Mouse (Mus musculus) urinary bladder, postnatal 36 days (tissue): ENCODE results near the gene Bcl2l15.
"Not testable (repeated sequence)": the region's sequence is repeated elsewhere in the genome, so short reads cannot be mapped to it uniquely, and the experiment has no call there.

Source experiments
- DNase-seq, 2 experiments: peaks; one replicate each; pipeline ENCODE4 v3.0.0; 2022; ENCODE audit warnings: low spot score in 2 of 2, mixed read lengths in 1 of 2

Gene Bcl2l15

DNA sequence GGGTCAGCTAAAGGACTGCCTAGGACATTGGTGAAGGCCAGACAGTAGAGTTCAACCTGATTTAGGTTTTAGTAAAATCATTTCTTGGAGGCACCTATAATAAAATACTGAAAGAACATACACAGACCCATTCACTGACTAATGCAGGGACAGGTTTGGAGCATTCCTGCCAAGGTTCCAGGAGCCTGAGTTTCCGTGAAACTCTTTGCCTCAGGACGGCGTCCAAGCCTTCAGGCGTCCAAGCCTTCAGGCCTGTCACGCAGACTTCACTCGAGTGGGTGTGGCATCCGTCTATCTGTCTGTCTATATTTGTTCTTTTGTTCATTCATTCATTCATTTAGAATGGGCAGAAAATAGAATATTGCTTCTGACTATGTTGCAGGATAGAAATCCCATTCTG lies 1.3 kb upstream of the Bcl2l15 start:
- no peak for DNase-seq

DNA sequence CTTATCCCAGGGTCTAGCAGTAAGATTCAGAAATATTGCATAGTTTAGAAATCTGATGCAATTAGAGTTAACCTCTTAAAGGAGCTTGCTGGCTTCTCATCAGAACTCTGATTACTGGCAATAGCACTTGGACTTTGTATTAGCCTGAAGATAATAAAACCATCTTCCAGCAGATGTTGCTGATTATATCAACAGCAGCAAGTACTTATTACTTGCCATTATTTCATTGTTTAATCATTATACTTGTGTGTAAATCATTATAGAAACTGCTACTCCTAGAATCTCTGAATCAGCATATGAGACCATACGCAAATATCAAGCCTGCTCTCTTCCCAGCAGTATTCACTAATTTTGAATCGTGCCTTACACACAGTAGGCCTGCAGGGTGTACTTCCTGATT lies 1.6 kb downstream of the Bcl2l15 start:
- no peak for DNase-seq

DNA sequence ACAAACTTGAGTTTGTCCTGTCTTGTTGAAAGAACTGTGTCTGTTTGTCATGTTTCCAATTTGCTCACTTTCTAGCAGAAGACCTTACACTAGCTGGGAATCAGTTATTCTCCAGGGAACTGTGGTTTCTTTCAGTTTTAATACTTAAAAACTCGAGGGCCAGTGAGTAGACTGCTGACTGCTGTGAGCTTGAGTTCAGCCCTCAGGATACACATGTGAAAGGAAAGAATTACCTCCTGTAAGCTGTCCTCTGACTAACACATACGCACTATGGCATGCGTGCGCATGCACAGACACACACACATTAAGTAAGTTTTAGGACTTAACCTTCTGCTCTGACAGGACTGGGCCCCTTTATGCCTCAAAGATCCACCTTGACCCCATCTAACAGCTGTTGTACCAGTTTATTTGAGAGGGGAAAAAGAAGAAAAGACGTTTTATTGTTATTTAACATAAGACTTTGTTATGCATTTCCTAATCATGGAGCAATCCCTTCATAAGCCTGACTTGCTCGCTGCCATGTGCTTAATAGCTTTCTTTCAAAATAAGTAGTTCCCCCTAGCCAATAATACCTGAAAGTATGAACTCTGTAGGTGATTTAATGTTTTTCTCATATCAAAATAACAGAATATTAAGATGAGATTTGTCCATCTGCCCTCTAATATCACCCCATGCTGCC lies 3.0 kb downstream of the Bcl2l15 start:
- DNase-seq, result no peak

GRCm38 (mm10) chr3:103835951-103836310 lies 3.5 kb downstream of the Bcl2l15 start:
- no peak for DNase-seq

GRCm38 (mm10) chr3:103836453-103836852 lies 4.1 kb downstream of the Bcl2l15 start:
- no peak for DNase-seq

GRCm38 (mm10) chr3:103839711-103840110 lies 7.3 kb downstream of the Bcl2l15 start:
- no peak for DNase-seq

- DNase-seq, result not testable (repeated sequence)
Measured at GRCm38 (mm10) chr3:103840195-103840594, 7.8 kb downstream of the Bcl2l15 start.

- not testable (repeated sequence) for DNase-seq
Measured at GRCm38 (mm10) chr3:103840946-103841345, 8.5 kb downstream of the Bcl2l15 start.

GRCm38 (mm10) chr3:103850644-103851363 lies 18.4 kb downstream of the Bcl2l15 start:
- no peak for DNase-seq

GRCm38 (mm10) chr3:103851481-103851880 lies 19.1 kb downstream of the Bcl2l15 start:
- DNase-seq, result no peak

- no peak for DNase-seq
Measured at GRCm38 (mm10) chr3:103851882-103852281, 19.5 kb downstream of the Bcl2l15 start.

- no peak for DNase-seq
Measured at GRCm38 (mm10) chr3:103852565-103853299, 20.3 kb downstream of the Bcl2l15 start.

DNA sequence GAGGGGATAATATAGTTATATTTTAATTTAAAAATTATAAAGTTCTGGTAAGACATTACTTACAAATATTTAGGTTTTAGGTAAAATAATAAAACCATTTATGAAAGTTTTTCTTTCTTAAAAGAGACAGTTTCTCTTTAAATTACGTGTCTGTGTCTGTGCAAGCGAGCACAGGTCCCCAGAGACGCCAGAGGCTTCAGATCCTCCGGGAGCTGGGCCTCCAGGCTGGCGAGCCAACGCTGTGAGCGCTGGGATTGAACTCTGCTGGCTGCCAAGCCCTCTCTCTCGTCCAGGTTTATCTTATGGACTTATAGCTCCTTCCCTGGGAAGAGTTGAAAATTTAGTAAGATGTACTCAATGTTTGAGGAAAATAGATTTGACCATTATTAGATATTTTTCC lies 21.4 kb downstream of the Bcl2l15 start:
- DNase-seq, result peak in 1 of 2 experiments; percentile 14

- DNase-seq, result no peak
Measured at GRCm38 (mm10) chr3:103857036-103857805, 24.8 kb downstream of the Bcl2l15 start.

DNA sequence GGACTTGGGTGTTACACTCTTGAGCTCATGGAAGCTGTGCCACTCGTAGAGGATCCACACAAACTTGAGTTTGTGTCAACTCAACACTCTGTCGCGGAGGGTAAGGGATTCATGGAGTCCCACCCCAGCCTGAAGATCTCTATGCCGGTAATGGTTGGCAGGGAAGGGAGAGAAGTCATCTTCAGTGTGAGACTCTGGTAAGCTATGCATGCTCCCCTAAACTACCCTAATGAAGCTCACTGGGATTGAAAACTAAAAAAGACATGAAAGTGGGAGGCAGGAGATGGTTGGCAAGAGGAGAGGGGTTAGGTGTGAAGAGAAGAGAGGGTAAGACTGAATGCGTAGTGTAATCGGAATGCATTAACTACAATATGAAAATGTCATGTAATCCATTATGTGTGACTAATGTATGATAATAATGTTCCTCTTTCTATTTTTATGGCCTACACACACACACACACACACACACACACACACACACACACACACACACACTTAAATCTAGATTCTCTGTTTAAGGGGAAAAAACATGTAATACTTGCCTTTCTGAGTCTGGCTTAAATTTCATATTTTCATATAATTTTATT lies 25.7 kb downstream of the Bcl2l15 start:
- DNase-seq, result no peak

GRCm38 (mm10) chr3:103858881-103859801 lies 26.7 kb downstream of the Bcl2l15 start, which contains the start of gene Ptpn22:
Gene Ptpn22 (plus strand): TSS chr3:103859795.
- peak in 1 of 2 experiments; percentile 2 for DNase-seq

DNA sequence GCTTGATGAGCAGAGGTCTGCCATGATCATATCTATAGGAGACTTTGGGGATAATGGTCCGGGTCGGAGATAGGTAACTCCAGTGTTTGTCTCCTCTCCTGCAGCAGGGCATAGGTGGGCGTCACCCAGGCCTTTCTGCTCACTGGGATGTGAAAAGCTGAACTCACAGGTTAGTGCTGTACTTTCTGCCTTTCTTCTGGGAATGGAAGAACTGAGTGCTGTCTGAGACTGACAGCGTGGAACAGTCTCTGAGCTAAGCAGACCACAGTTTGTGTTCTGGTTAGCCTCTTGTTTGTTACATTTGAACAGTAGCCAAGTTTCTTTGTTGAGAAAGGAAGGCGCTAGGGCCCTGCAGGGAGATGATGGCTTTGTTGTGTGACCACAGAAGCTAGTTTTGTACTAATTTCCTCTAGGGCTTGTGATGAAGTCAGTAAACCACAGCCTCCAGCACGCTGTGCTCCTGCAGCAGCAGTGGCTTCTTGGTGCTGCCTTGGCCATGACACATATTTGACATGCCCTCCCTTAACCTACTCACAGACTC lies 27.5 kb downstream of the Bcl2l15 start:
- no peak for DNase-seq

DNA sequence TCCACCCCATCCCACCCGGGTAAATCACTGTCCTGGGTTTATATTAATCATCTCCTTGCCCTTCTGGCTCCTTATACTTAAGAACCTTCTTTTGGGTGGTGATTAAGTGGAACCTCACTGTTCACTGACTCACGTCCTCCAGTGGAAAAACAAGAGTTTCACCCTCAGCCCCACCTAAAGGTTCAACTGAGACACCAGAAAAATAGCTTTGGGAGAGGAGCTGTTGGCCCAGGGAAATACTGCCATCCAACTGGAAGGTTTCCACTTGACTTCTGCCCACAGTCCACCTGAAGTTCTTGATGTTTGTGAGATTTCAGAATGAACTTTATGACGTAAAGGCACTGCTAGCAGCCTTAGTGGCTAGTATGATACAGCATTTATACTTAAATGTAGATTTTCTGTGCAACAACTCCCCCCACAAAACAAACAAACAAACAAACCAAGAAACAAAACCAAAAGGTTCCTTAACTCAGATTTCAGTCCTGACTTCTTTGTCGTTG lies 30.4 kb downstream of the Bcl2l15 start:
- no peak for DNase-seq

GRCm38 (mm10) chr3:103864200-103864599 lies 31.8 kb downstream of the Bcl2l15 start:
- DNase-seq, result no peak

DNA sequence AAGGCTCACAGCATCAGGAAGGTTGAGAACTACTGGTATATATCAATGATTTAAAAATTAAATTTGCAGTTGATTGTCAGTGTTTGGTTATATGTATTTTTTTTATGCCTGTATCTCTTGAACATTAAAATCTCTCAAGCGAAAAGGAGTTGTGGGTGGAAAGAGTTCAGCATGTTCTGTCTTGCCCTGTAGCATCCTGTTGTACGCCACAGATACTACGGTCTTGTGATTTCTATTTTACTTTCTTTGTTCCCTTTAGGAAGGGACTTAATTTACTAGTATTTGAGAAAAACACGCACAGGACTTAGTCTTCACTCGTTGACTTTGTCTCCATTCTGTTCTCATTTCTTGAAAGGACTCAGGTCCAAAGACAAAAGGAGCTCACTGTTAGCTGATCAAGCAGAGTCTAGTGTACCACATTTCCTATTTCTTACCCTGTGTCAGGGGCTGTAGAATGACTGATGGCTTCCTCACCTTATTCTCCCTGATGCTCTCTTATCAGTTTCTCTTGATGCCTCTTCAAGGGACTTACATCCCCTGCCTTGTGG lies 35.1 kb downstream of the Bcl2l15 start:
- no peak for DNase-seq
